ENCODE assay signal across 10 mouse cellular contexts in genomic region chr5:148739141-148739540, GRCm38 (mm10).
DNase-seq lines count a peak whose midpoint lies in the region; ATAC-seq and TF ChIP-seq lines count a peak whose summit lies in the region.
"Had no signal": no experiment of that assay in that cellular context is flagged by ENCODE, and none has a peak within 500 bp of the region (broad histone marks: within the 10 kb centered on the region; RNA-seq: fewer than 3 reads in every experiment).

No protein-coding gene starts in this region.

- H3K9ac ChIP-seq in liver, embryonic 12.5 days: no peak overlapping the region

- WGBS in liver, embryonic 12.5 days (ENCODE audit: insufficient replicate concordance): 23% methylated on average over 3 of the region's 3 CpGs

- H3K79me2 ChIP-seq in myocyte (ENCODE audit: control insufficient read depth, insufficient read depth): no peaks in the 10 kb centered on the region

- peak; percentile 87 for ATAC-seq in CD4-positive, CD25-positive, alpha-beta regulatory T cell, adult 4 months
- peak; percentile 42 for ATAC-seq in liver, embryonic 12.5 days
- ATAC-seq: forebrain, embryonic 16.5 days had no signal

- H3K4me1 ChIP-seq in liver, embryonic 12.5 days: peaks cover 26% of the 10 kb centered on the region

- H3K27me3 ChIP-seq in liver, embryonic 12.5 days (replicated peaks): no peaks in the 10 kb centered on the region
- no peaks in the 10 kb centered on the region for H3K27me3 ChIP-seq in myocyte (ENCODE audit: control insufficient read depth, insufficient read depth, insufficient read length)

- no peak for TF ChIP-seq POLR2A in myocyte (IDR thresholded peaks at IDR 0.05; ENCODE audit: insufficient read length, low read depth)

- H3K4me3 ChIP-seq in liver, embryonic 12.5 days: no peak overlapping the region
- H3K4me3 ChIP-seq in myocyte: no peak overlapping the region
- H3K4me3 ChIP-seq: hindbrain, embryonic 10.5 days had no signal

- H3K36me3 ChIP-seq in liver, embryonic 12.5 days: no peaks in the 10 kb centered on the region
- H3K36me3 ChIP-seq in myocyte (ENCODE audit: control insufficient read depth, insufficient read depth): no peaks in the 10 kb centered on the region
- H3K36me3 ChIP-seq: hindbrain, embryonic 10.5 days had no signal

- no peak overlapping the region for H3ac ChIP-seq in myocyte (ENCODE audit: control insufficient read depth, insufficient read length)

- H3K4me2 ChIP-seq in liver, embryonic 12.5 days: no peak overlapping the region
- H3K4me2 ChIP-seq in myocyte (ENCODE audit: low read depth): peak overlapping the region; percentile 20

- peak; percentile 86 for DNase-seq in ZHBTc4 (ENCODE audit: low read depth, low spot score)
- no peak for DNase-seq in kidney, adult 18-20 months
- DNase-seq in left cerebral cortex, adult 11 months (ENCODE audit: low spot score): no peak
- DNase-seq in thymus, postnatal 36 days: no peak
- DNase-seq: left cerebral cortex, postnatal 4 days had no signal

- H3K9me3 ChIP-seq in liver, embryonic 12.5 days (replicated peaks): peaks cover 6% of the 10 kb centered on the region; the same call in 1 of the 2 replicates

- no peak overlapping the region for H3K27ac ChIP-seq in liver, embryonic 12.5 days
- H3K27ac ChIP-seq: hindbrain, embryonic 10.5 days had no signal

TF ChIP-seq in myocyte, 11 proteins besides CTCF, POLR2A, EP300 and RAD21:
- TF ChIP-seq SRF (IDR thresholded peaks at IDR 0.05; ENCODE audit: control insufficient read depth, insufficient read length, low read depth) (peak; percentile 90), POLR2AphosphoS2 (IDR thresholded peaks at IDR 0.05; ENCODE audit: insufficient read length, low read depth) (no peak), USF1 (IDR thresholded peaks at IDR 0.05; ENCODE audit: low read depth) (no peak), MYOG (IDR thresholded peaks at IDR 0.05; ENCODE audit: control insufficient read depth in 1 of 3, insufficient read depth in 1 of 3, insufficient read length in 2 of 3, low read depth in 2 of 3) (no peak), MYOD1 (IDR thresholded peaks at IDR 0.05; ENCODE audit: control insufficient read depth in 1 of 3, insufficient read length in 2 of 3, low read depth in 2 of 3) (no peak), CEBPB (IDR thresholded peaks at IDR 0.05; ENCODE audit: insufficient read depth, poor library complexity, severe bottlenecking) (peak; percentile 82), MAX (IDR thresholded peaks at IDR 0.05; ENCODE audit: low read depth) (no peak), TCF3 (IDR thresholded peaks at IDR 0.05; ENCODE audit: insufficient read length, low read depth) (no peak), TCF12 (IDR thresholded peaks at IDR 0.05; ENCODE audit: insufficient read depth, poor library complexity, severe bottlenecking) (no peak), REST (IDR thresholded peaks at IDR 0.05; ENCODE audit: insufficient read depth, insufficient read length) (no peak), E2F4 (IDR thresholded peaks at IDR 0.05; ENCODE audit: insufficient read depth) (no peak)
